Comparison of ENCODE assay signal across 1 mouse cellular context in genomic region chr13:51106816-51107215, GRCm38 (mm10).
TF ChIP-seq lines count a peak whose summit lies in the region.

No protein-coding gene starts in this region.

TF ChIP-seq in CH12.LX, 34 proteins besides CTCF, POLR2A, EP300 and RAD21 (continued from another document):
- TF ChIP-seq CHD1 (IDR thresholded peaks at IDR 0.05; ENCODE audit: low read depth, low read length) (no peak), ZNF384 (IDR thresholded peaks at IDR 0.05; ENCODE audit: low read depth, low read length) (peak; percentile 72; the same call in 1 of the 2 replicates), USF1 (IDR thresholded peaks at IDR 0.05; ENCODE audit: low read depth, low read length) (peak; percentile 56), POLR2AphosphoS2 (IDR thresholded peaks at IDR 0.05; ENCODE audit: low read depth, low read length) (no peak), GABPA (IDR thresholded peaks at IDR 0.05; ENCODE audit: insufficient replicate concordance, low read depth, low read length) (no peak), MAX (IDR thresholded peaks at IDR 0.05; ENCODE audit: low read length) (0 out of 2 replicates have a peak, but pooled peaks have one; percentile 54), ELF1 (IDR thresholded peaks at IDR 0.05; ENCODE audit: low read depth, low read length) (peak; percentile 41; the same call in 1 of the 2 replicates), ZKSCAN1 (IDR thresholded peaks at IDR 0.05; ENCODE audit: borderline replicate concordance, low read depth, low read length) (no peak), JUN (IDR thresholded peaks at IDR 0.05; ENCODE audit: insufficient read depth, low read depth, low read length) (peak; percentile 49; the same call in 1 of the 2 replicates), ZMIZ1 (IDR thresholded peaks at IDR 0.05; ENCODE audit: low read depth, low read length) (no peak), TCF12 (IDR thresholded peaks at IDR 0.05; ENCODE audit: low read depth, low read length) (peak; percentile 83), MAFK (IDR thresholded peaks at IDR 0.05; ENCODE audit: insufficient replicate concordance, low read length) (0 out of 2 replicates have a peak, but pooled peaks have one; percentile 11), MXI1 (IDR thresholded peaks at IDR 0.05; ENCODE audit: low read depth, low read length) (no peak), TBP (conservative IDR thresholded peaks at IDR 0.05; ENCODE audit: low read depth, low read length) (no peak), MAZ (IDR thresholded peaks at IDR 0.05; ENCODE audit: low read depth, low read length) (no peak), HCFC1 (IDR thresholded peaks at IDR 0.05; ENCODE audit: low read depth, low read length) (no peak), IRF4 (IDR thresholded peaks at IDR 0.05; ENCODE audit: low read depth, low read length) (peak; percentile 94), SIN3A (IDR thresholded peaks at IDR 0.05; ENCODE audit: low read length) (peak; percentile 76; the same call in 1 of the 2 replicates), NELFE (IDR thresholded peaks at IDR 0.05; ENCODE audit: low read depth, low read length) (no peak)
